Mouse (Mus musculus) erythroblast, embryonic 14.5 days (primary cell): ENCODE measurements around the gene Pigl.

Experiments
- GATA1 ChIP-seq: IDR thresholded peaks from 2 replicates; pipeline ENCODE4 v1.6.1; 2012; ENCODE audit warnings: low read length, inconsistent platforms, mixed read lengths
- TAL1 ChIP-seq: IDR thresholded peaks from 3 replicates; pipeline ENCODE4 v1.6.1; 2012; ENCODE audit warnings: low read length, inconsistent platforms, mixed read lengths

GRCm38 (mm10) chr11:62415026-62415425 is 43.2 kb upstream of the Pigl start:
- TF ChIP-seq TAL1 (no peak), GATA1 (no peak)
